In genomic region chr2:180692630-180693029, GRCm38 (mm10) we compare ENCODE assay signal across 9 mouse cellular contexts. TPM values are rescaled to one million over a fixed set of nuclear protein-coding genes. Genes with fewer than 3 reads are reported as not detected.
DNase-seq lines count a peak whose midpoint lies in the region; ATAC-seq and TF ChIP-seq lines count a peak whose summit lies in the region.
"Had no signal": no experiment of that assay in that cellular context is flagged by ENCODE, and none has a peak within 500 bp of the region (broad histone marks: within the 10 kb centered on the region; RNA-seq: fewer than 3 reads in every experiment).

No protein-coding gene starts in this region.

- ATAC-seq in embryonic facial prominence, embryonic 11.5 days (replicated peaks; ENCODE audit: insufficient number of reproducible peaks, low FRiP score, low TSS enrichment, low read depth), result 0 out of 2 replicates have a peak, but pooled peaks have one; percentile 52
- ATAC-seq in erythroid progenitor cell, adult 5-6 weeks (replicated peaks; ENCODE audit: low FRiP score, poor library complexity, severe bottlenecking), result no peak

- TF ChIP-seq CTCF in lung, adult 2 months (IDR thresholded peaks at IDR 0.05; ENCODE audit: insufficient read depth, low read length), result no peak

- intact Hi-C loops in heart, postnatal 25 days (cut with DNase I), result no loop called here

- peak; percentile 22 to 41 for DNase-seq in lung, adult 18-20 months
- DNase-seq in lung, adult 2 months, result no peak
- DNase-seq in embryonic facial prominence, embryonic 11.5 days (ENCODE audit: low spot score), result peak; percentile 32
- DNase-seq in heart, postnatal 25 days (ENCODE audit: low spot score), result peak; percentile 42
- peak; percentile 59 for DNase-seq in mesoderm, embryonic 11.5 days (ENCODE audit: low read depth, low spot score)
- DNase-seq in T-cell, adult 2 months (ENCODE audit: low spot score), result no peak
- DNase-seq in urinary bladder, postnatal 4 days (ENCODE audit: low spot score in 2 of 2), result no peak

- H3K9me3 ChIP-seq in embryonic facial prominence, embryonic 11.5 days (replicated peaks; ENCODE audit: control insufficient read depth, low read length), result no peaks in the 10 kb centered on the region
- H3K9me3 ChIP-seq: liver, embryonic 15.5 days had no signal

- H3K4me3 ChIP-seq in lung, adult 2 months (replicated peaks; ENCODE audit: extremely low read depth, low read depth, low read length), result no peak overlapping the region
- H3K4me3 ChIP-seq in embryonic facial prominence, embryonic 11.5 days (ENCODE audit: low read depth, low read length), result no peak overlapping the region
- H3K4me3 ChIP-seq: liver, embryonic 15.5 days had no signal

- no peaks in the 10 kb centered on the region for H3K27me3 ChIP-seq in embryonic facial prominence, embryonic 11.5 days (ENCODE audit: control insufficient read depth, insufficient read depth, low read length)
- H3K27me3 ChIP-seq: liver, embryonic 15.5 days had no signal

- TF ChIP-seq POLR2A in lung, adult 2 months (IDR thresholded peaks at IDR 0.05; ENCODE audit: borderline replicate concordance, extremely low read depth, low read depth, low read length), result no peak

- peaks cover 6% of the 10 kb centered on the region for H3K36me3 ChIP-seq in embryonic facial prominence, embryonic 11.5 days (replicated peaks; ENCODE audit: control insufficient read depth, insufficient read depth, low read depth, low read length)

- WGBS in lung, adult 2 months, result 0% methylated on average over 1 of the region's 1 CpGs
- WGBS in embryonic facial prominence, embryonic 11.5 days, result 3% methylated on average over 1 of the region's 1 CpGs

- H3K9ac ChIP-seq in embryonic facial prominence, embryonic 11.5 days (replicated peaks; ENCODE audit: low read length), result no peak overlapping the region
- H3K9ac ChIP-seq: liver, embryonic 15.5 days had no signal

- H3K4me1 ChIP-seq in lung, adult 2 months (ENCODE audit: control insufficient read depth, insufficient read depth, low read length), result peaks cover 8% of the 10 kb centered on the region
- no peaks in the 10 kb centered on the region for H3K4me1 ChIP-seq in embryonic facial prominence, embryonic 11.5 days (ENCODE audit: control insufficient read depth, insufficient read depth, low read length)

- H3K27ac ChIP-seq in embryonic facial prominence, embryonic 11.5 days (replicated peaks; ENCODE audit: low read depth, low read length), result no peak overlapping the region
- H3K27ac ChIP-seq: liver, embryonic 15.5 days had no signal

- H3K4me2 ChIP-seq in embryonic facial prominence, embryonic 11.5 days (ENCODE audit: low read depth, low read length), result no peak overlapping the region
- H3K4me2 ChIP-seq: liver, embryonic 15.5 days had no signal

RNA-seq across cellular contexts. Expression of gene Dido1, which starts 17.2 kb away (rescaled TPM):
- polyA plus RNA-seq in lung, adult 2 months (2012; rRNA removed), result 10.9 and 17.4 TPM in 2 replicates
- 27.8 and 28.3 TPM in 2 replicates for polyA plus RNA-seq in embryonic facial prominence, embryonic 11.5 days (2014; fragmentation: Nextera tagmentation; extraction: Ambion mirVana)
- total RNA-seq in heart, postnatal 25 days (2021), result 10 to 100 TPM; 27.2 to 31.4 TPM
- total RNA-seq in erythroid progenitor cell, adult 5-6 weeks (2015; ENCODE audit: low replicate concordance), result 63.4 and 66.2 TPM in 2 replicates
- 107 and 109 TPM in 2 replicates for total RNA-seq in erythroid progenitor cell, adult 5-6 weeks (2017; ENCODE audit: low replicate concordance)

RNA-seq across cellular contexts. Expression of gene Gid8, which starts 17.3 kb away (rescaled TPM):
- polyA plus RNA-seq in lung, adult 2 months (2012; rRNA removed), result 16.6 and 27.8 TPM in 2 replicates
- 68.7 and 72.1 TPM in 2 replicates for polyA plus RNA-seq in embryonic facial prominence, embryonic 11.5 days (2014; fragmentation: Nextera tagmentation; extraction: Ambion mirVana)
- total RNA-seq in heart, postnatal 25 days (2021), result 10 to 100 TPM; 62.9 to 64.3 TPM
- total RNA-seq in erythroid progenitor cell, adult 5-6 weeks (2015; ENCODE audit: low replicate concordance), result 193 and 195 TPM in 2 replicates
- 276 and 301 TPM in 2 replicates for total RNA-seq in erythroid progenitor cell, adult 5-6 weeks (2017; ENCODE audit: low replicate concordance)

RNA-seq across cellular contexts. Expression of gene Slc17a9, which starts 32.4 kb away (rescaled TPM):
- polyA plus RNA-seq in lung, adult 2 months (2012; rRNA removed), result 10.1 and 10.2 TPM in 2 replicates
- polyA plus RNA-seq in embryonic facial prominence, embryonic 11.5 days (2014; fragmentation: Nextera tagmentation; extraction: Ambion mirVana), result 0.24 TPM in 1 of 2 replicates, not detected in the other
- total RNA-seq in heart, postnatal 25 days (2021), result under 1 TPM in 1 of 2 experiments, not detected in 1; 0.39 TPM
- 6.1 and 6.3 TPM in 2 replicates for total RNA-seq in erythroid progenitor cell, adult 5-6 weeks (2015; ENCODE audit: low replicate concordance)
- total RNA-seq in erythroid progenitor cell, adult 5-6 weeks (2017; ENCODE audit: low replicate concordance), result 0.38 and 2.6 TPM in 2 replicates

RNA-seq across cellular contexts. Expression of gene Tcfl5, which starts 50.1 kb away (rescaled TPM):
- polyA plus RNA-seq in lung, adult 2 months (2012; rRNA removed), result 0.05 TPM in 1 of 2 replicates, not detected in the other
- polyA plus RNA-seq in embryonic facial prominence, embryonic 11.5 days (2014; fragmentation: Nextera tagmentation; extraction: Ambion mirVana), result 0.25 and 0.59 TPM in 2 replicates
- total RNA-seq in heart, postnatal 25 days (2021), result under 1 TPM in 1 of 2 experiments, not detected in 1; 0.17 TPM
- not detected in 2 replicates for total RNA-seq in erythroid progenitor cell, adult 5-6 weeks (2015; ENCODE audit: low replicate concordance)
- total RNA-seq in erythroid progenitor cell, adult 5-6 weeks (2017; ENCODE audit: low replicate concordance), result not detected in 2 replicates
- polyA plus RNA-seq: liver, embryonic 15.5 days had no signal

Comparison
In these comparisons a context has a peak if more than half of its experiments do, and no peak if none do; other contexts are left out.
1. DNase-seq: peak in lung, adult 18-20 months (2 of 2), embryonic facial prominence, embryonic 11.5 days (single experiment), heart, postnatal 25 days (single experiment) and mesoderm, embryonic 11.5 days (single experiment); none in lung, adult 2 months (single experiment), T-cell, adult 2 months (single experiment) and urinary bladder, postnatal 4 days (0 of 2).